Mouse (Mus musculus) hindbrain, embryonic 12.5 days (tissue): ENCODE measurements around the gene Psen1. TPM values are rescaled to one million over a fixed set of nuclear protein-coding genes. Genes with fewer than 3 reads are reported as not detected.

Source experiments
- ATAC-seq: fragments of 200-750 bp; cut with Nextera tagmentation; 2 replicates; pipeline ENCODE4 v1.8.0; 2017; ENCODE audit warnings: moderate TSS enrichment; ENCODE audit not compliant: low FRiP score
- H3K27ac ChIP-seq: fragments of 300-500 bp; sonication (generic); 2 replicates; pipeline ENCODE4 v1.5.1; 2016; ENCODE audit warnings: mild to moderate bottlenecking
- H3K27me3 ChIP-seq: fragments of 300-500 bp; sonication (generic); 2 replicates; pipeline ENCODE4 v1.6.1; 2016; ENCODE audit warnings: mild to moderate bottlenecking
- H3K36me3 ChIP-seq: fragments of 300-500 bp; sonication (generic); 2 replicates; pipeline ENCODE4 v1.6.1; 2016; ENCODE audit warnings: mild to moderate bottlenecking
- H3K4me1 ChIP-seq: fragments of 300-500 bp; sonication (generic); 2 replicates; pipeline ENCODE4 v1.6.1; 2016
- H3K4me2 ChIP-seq: fragments of 300-500 bp; sonication (generic); replicated peaks from 2 replicates; pipeline ENCODE4 v1.6.1; 2016; ENCODE audit warnings: mild to moderate bottlenecking
- H3K4me3 ChIP-seq: fragments of 300-500 bp; sonication (generic); 2 replicates; pipeline ENCODE4 v1.5.1; 2016; ENCODE audit warnings: mild to moderate bottlenecking
- H3K9ac ChIP-seq: fragments of 300-500 bp; sonication (generic); 2 replicates; pipeline ENCODE4 v1.6.1; 2016; ENCODE audit warnings: mild to moderate bottlenecking, moderate library complexity
- H3K9me3 ChIP-seq: fragments of 300-500 bp; sonication (generic); replicated peaks from 2 replicates; pipeline ENCODE4 v1.6.1; 2016; ENCODE audit warnings: mild to moderate bottlenecking
- WGBS: fragments of 180-500 bp; shearing (Covaris S2); methylation state at CpG from one replicate; pipeline ENCODE4 v1.1.7; 2016; 5-methylcytosine and 5-hydroxymethylcytosine counted together
- polyA plus RNA-seq: library from polyadenylated mRNA; unstranded; fragments of >200 nt; fragmentation: Nextera tagmentation; extraction: Ambion mirVana; gene quantifications from 2 replicates; pipeline ENCODE4 v1.2.1, GENCODE M21; 2016

Psen1 gene
- polyA plus RNA-seq, 1 experiment from 2014 or later: 80.0 TPM

DNA sequence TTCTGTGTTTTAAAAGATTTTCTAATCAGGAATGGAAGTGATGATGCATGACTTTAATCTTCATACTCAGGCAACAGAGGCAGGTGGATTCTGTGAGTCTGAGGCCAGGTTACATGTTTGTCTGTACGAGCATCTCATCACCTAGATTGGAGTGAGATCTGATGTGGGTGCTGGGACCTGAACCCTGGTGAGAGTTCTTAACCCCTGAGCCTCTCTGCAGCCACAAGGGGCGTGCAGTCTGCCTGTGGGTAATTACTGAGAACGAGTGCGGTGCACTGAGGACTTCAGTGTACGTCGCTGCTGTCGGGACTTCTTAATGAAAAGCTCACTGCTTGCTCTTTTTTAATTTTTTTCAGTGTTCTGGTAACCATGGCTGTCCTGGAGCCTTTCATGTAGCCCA lies 13.7 kb downstream of the Psen1 start:
- no peak overlapping the region for H3K9ac ChIP-seq
- ATAC-seq: no peak
- H3K4me1 ChIP-seq: no peaks in the 10 kb centered on the region
- WGBS: 89% methylated on average over 7 of the region's 7 CpGs
- no peaks in the 10 kb centered on the region for H3K27me3 ChIP-seq
- H3K4me3 ChIP-seq: no peak overlapping the region
- H3K4me2 ChIP-seq: no peak overlapping the region
- H3K9me3 ChIP-seq: no peaks in the 10 kb centered on the region
- H3K36me3 ChIP-seq: peaks cover 25% of the 10 kb centered on the region
- H3K27ac ChIP-seq: no peak overlapping the region

DNA sequence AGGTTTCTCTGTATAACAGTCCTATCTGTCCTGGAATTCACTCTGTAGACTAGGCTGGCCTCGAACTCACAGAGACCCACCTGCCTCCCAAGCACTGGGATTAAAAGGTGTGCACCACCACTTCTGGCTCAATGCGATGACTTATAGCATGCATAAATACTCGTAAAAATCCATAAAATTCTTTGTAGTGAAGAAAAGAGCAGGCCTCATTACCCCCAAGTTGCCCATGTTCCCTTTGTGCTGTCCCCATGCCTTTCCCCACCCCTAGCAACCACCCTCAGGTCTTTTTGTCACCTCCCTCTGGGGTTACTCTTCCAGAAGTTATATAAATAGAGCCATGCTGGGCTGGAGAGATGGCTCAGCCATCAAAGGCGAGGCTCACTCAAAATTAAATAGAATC lies 14.8 kb downstream of the Psen1 start:
- Histone ChIP-seq H3K9ac (no peak overlapping the region), H3K27me3 (no peaks in the 10 kb centered on the region), H3K4me3 (no peak overlapping the region), H3K27ac (no peak overlapping the region), H3K4me2 (no peak overlapping the region), H3K36me3 (peaks cover 29% of the 10 kb centered on the region), H3K9me3 (no peaks in the 10 kb centered on the region), H3K4me1 (no peaks in the 10 kb centered on the region)
- 37% methylated on average over 4 of the region's 4 CpGs for WGBS
- ATAC-seq: no peak

DNA sequence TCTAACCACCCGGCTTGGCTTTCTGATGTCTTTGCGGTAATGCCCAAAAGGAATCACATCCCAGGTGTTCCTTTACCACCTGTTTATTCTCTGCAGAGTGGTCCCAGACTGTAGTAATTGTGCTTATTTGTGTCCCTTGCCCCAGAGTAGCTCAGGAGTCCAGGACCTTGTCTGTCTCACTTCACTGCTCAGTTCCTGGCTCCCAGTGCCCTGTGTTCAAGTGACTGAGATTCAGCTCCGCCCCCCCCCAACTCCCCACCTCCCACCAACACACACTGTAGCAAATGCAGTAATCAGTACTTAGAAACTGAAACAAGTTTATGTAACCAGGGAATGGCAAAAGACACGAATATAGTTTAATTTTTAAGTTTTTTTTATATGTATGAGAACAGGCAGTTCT lies 19.0 kb downstream of the Psen1 start:
- H3K36me3 ChIP-seq: peaks cover 20% of the 10 kb centered on the region

DNA sequence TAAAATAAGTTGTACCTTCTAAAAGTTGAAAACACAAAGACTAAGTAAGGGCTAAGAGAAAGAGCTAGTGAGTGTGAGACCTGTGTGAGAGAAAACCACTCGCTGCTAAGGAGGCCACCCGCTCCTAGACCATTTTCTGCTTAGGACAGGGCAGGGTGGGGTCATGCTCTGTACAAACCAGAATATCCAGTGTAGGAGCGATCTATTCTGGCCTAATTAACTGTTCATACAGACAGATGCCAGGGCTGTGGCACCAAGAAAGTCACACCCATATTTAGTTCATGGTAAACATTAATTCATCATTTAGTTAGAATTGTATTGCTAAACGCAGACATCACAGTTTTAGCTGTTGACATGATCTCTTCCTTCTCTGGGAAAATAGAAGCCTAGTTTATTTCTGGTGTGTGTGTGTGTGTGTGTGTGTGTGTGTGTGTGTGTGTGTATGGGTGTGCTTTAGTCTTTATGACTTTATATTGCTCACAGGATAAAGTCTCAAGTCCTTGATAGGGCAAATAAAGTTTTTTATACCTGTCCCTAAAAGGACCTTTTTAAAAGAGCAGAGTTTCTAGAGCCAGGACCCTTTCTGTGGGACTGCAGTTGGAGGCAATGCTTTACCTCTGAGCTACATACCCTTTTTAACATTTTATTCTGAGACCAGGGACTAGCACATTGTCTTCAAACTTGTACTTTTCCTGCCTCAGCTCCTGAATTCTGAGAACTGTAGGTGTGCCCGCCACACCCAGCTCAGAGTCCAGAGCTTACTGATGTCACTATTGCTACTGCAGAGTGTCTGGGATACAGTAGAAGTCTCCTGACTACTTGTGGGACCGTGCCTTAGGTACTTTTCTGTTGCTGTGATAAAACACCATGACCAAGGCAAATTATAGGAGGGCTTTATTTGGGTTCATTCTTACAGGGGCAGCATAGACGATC lies 20.5 kb downstream of the Psen1 start:
- Histone ChIP-seq H3K4me1 (no peaks in the 10 kb centered on the region), H3K9me3 (no peaks in the 10 kb centered on the region), H3K27ac (no peak overlapping the region), H3K4me3 (no peak overlapping the region), H3K36me3 (peaks cover 34% of the 10 kb centered on the region), H3K27me3 (no peaks in the 10 kb centered on the region), H3K9ac (no peak overlapping the region), H3K4me2 (no peak overlapping the region)
- 86% methylated on average over 7 of the region's 7 CpGs for WGBS
- no peak for ATAC-seq

More for the DNA sequence above, 19.0 kb downstream of the Psen1 start:
- H3K9me3 ChIP-seq: no peaks in the 10 kb centered on the region
- 92% methylated on average over 4 of the region's 4 CpGs for WGBS
- no peak for ATAC-seq
- no peak overlapping the region for H3K4me2 ChIP-seq
- H3K4me1 ChIP-seq: no peaks in the 10 kb centered on the region
- H3K4me3 ChIP-seq: no peak overlapping the region
- no peaks in the 10 kb centered on the region for H3K27me3 ChIP-seq
- no peak overlapping the region for H3K27ac ChIP-seq
- no peak overlapping the region for H3K9ac ChIP-seq

DNA sequence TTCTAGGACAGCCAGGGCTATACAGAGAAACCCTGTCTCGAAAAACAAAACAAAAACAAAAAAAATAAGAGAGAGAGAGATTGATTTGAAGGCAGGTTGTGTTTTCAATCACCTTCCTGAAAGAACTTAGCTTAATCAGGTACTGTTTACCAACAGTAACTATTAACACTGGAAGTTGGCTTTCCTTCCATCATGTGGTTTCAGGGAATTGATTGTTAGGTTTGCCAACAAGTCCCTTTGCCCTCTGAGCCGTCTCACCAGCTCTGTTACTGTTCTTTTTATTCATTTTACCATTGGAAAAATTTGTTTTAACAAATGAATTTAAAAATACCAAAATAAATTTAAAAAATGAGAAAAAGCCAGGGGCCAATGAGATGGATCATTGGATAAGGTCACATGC lies 22.0 kb downstream of the Psen1 start:
- Histone ChIP-seq H3K27ac (no peak overlapping the region), H3K36me3 (peaks cover 39% of the 10 kb centered on the region), H3K4me3 (no peak overlapping the region), H3K4me1 (no peaks in the 10 kb centered on the region), H3K9me3 (no peaks in the 10 kb centered on the region), H3K27me3 (no peaks in the 10 kb centered on the region), H3K4me2 (no peak overlapping the region), H3K9ac (no peak overlapping the region)
- ATAC-seq: no peak
- 89% methylated on average over 2 of the region's 2 CpGs for WGBS

DNA sequence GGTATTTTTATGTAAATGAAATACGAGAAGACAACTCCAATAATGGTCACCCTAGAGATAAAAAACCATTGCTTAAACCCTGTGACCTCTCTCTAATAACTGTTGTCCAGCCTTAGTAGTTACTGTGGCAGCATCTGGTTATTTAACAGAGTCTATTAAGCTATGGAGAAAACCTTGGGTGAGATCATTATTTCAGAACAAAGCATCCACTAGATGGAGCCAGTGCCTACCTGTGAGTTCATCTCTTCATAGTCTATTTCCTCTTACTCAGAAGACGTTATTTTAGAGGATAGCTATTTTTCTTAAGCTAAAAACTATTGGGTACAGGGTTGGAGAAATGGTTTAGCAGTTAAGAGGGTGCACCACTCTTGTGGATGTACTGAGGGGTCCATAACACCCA lies 25.8 kb downstream of the Psen1 start:
- Histone ChIP-seq H3K36me3 (peaks cover 66% of the 10 kb centered on the region), H3K27me3 (no peaks in the 10 kb centered on the region)

DNA sequence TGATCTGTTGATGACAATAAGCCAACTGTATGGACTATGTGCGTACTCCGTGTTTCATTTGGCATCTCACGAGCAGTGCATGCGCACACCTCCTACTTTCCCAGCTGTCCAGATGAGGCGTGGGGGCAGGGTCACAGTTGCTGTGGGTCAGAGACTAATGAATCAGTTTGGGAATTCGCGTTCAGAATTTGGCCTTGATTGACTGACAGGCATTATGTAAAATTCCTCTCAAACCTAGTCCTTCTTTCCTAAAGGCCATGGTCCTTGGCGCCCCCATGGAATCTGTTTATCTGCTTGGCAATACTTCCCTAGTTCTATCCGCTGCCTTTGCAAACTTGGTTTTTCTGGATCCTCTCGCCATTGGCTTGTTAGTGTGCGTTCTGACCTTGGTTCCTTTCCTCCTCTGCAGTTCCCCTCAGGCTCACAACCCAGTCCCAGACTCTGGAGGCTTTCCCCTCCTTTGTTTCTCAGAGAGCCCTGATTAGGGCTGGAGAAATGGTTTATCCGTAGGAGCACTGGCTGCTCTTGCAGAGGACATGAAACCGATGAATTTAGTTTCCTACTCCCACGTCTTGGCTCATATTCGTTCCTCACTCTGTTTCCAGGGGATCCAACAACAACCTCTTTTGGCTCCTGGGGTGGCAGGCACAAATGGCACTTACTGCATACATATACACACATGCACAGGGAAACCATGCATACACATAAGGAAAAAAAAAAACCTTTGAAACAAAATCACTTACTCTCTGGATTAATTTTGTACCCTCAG lies 28.6 kb downstream of the Psen1 start:
- Histone ChIP-seq H3K27ac (no peak overlapping the region), H3K9me3 (no peaks in the 10 kb centered on the region), H3K36me3 (peaks cover 74% of the 10 kb centered on the region), H3K4me1 (no peaks in the 10 kb centered on the region), H3K4me3 (no peak overlapping the region), H3K9ac (no peak overlapping the region), H3K27me3 (no peaks in the 10 kb centered on the region), H3K4me2 (no peak overlapping the region)
- WGBS: 87% methylated on average over 15 of the region's 15 CpGs
- no peak for ATAC-seq

More for the DNA sequence above, 25.8 kb downstream of the Psen1 start:
- no peak overlapping the region for H3K4me3 ChIP-seq
- no peak overlapping the region for H3K4me2 ChIP-seq
- no peaks in the 10 kb centered on the region for H3K4me1 ChIP-seq
- H3K9me3 ChIP-seq: no peaks in the 10 kb centered on the region
- WGBS: 59% methylated on average over 2 of the region's 2 CpGs
- ATAC-seq: no peak
- H3K9ac ChIP-seq: no peak overlapping the region
- no peak overlapping the region for H3K27ac ChIP-seq

DNA sequence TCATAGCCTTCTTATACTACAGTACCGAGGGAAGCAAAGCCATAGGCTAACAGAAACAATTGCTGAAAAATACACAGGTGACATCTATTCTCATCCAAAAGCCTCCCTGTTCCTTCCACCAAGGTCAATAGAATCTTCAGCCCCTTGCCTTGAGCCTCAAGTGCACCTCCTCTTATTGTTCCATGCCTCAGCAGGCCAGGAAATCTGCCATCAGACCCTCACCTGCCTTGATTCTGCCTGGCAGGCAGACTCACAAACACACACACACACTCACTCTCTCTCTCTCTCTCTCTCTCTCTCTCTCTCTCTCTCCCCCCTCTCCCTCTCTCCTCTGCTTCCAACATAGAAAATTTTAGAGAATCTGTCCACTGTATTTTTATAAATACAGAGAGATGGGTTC lies 31.5 kb downstream of the Psen1 start:
- no peak for ATAC-seq
- Histone ChIP-seq H3K27me3 (no peaks in the 10 kb centered on the region), H3K4me1 (no peaks in the 10 kb centered on the region), H3K9ac (no peak overlapping the region), H3K4me3 (no peak overlapping the region), H3K36me3 (peaks cover 61% of the 10 kb centered on the region), H3K9me3 (no peaks in the 10 kb centered on the region), H3K27ac (no peak overlapping the region), H3K4me2 (no peak overlapping the region)
- 94% methylated on average over 1 of the region's 1 CpGs for WGBS

DNA sequence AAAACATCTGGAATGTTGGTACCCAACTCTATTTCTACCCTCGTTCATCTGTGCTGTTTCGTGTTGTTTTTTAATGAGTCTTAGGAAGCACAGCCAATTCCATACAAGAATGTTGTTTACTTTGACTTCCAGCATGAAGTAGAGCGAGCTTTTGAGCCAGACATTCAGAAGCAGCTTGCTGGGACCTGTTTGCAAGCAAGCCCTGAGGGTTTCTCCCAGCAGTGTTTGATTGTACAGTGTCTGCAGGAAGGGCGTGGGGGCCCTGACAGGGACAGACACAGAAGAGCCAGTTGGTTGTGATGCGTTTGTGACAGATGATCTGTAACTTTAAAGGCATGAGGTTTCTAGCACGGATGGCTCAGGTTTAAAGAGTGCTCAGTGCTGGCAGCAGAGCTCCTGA lies 33.3 kb downstream of the Psen1 start:
- Histone ChIP-seq H3K4me2 (no peak overlapping the region), H3K4me1 (no peaks in the 10 kb centered on the region), H3K4me3 (no peak overlapping the region), H3K27ac (no peak overlapping the region), H3K9ac (no peak overlapping the region), H3K36me3 (peaks cover 61% of the 10 kb centered on the region), H3K27me3 (no peaks in the 10 kb centered on the region), H3K9me3 (no peaks in the 10 kb centered on the region)
- no peak for ATAC-seq
- 79% methylated on average over 6 of the region's 6 CpGs for WGBS

DNA sequence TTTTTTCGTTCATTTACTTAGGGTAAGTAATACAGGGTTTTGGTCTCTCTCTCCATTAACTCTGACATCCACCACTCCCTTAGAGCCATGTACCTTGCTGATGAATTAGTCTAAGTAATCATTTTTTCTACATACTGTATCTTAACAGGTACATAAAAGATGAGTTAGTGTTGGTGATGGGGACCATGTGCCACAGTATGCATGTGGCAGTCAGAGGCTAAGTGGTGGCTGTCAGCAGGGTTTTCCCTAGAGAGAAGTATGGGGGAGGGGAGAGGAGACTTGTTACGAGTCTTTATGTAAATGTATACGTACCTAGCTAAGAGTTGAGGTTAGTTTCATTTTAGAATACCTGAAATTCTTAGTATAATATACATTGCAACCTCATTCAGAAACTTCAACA lies 35.1 kb downstream of the Psen1 start:
- no peaks in the 10 kb centered on the region for H3K9me3 ChIP-seq
- 80% methylated on average over 3 of the region's 3 CpGs for WGBS
- H3K9ac ChIP-seq: no peak overlapping the region
- no peak overlapping the region for H3K4me2 ChIP-seq
- peaks cover 57% of the 10 kb centered on the region for H3K36me3 ChIP-seq
- no peak overlapping the region for H3K27ac ChIP-seq
- no peak for ATAC-seq
- no peak overlapping the region for H3K4me3 ChIP-seq
- no peaks in the 10 kb centered on the region for H3K4me1 ChIP-seq
- H3K27me3 ChIP-seq: no peaks in the 10 kb centered on the region

DNA sequence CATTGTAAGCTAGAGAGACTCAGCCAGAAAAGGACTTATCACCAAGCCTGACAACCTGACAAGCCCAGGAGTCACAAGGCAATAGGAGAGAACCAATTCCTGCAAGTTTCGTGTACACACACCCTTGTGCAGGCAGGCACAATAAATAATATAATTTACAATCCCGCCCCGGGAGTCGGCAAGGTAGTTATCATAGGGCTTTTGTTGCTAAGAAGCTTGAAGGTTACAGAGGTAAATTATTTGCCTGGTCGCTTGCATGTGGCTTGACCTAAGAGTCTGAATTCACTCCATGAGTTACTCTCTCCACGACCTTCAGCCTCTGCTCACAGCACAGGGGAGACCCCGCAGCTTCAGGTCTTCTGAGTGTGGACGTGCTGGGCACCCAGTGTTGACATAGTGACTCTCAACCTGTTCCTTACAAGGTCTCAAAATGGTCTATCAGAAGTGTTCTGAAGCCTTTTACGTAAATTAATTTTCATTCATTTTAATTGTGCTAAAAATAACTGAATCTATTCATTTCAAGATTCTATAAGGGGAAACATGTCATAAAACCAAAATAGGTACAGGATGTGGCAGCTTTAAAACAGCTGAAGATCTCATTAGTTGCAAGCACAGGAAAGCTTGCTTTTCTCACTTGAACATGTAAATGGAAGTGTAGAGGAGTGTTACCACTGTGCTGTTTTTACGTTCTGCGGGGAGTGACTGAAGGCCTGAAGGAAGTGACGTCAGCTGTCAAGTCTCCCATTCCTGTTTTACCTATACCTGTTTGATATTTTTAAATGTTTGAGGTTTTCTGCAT lies 38.8 kb downstream of the Psen1 start:
- H3K9ac ChIP-seq: no peak overlapping the region
- 93% methylated on average over 12 of the region's 12 CpGs for WGBS
- H3K36me3 ChIP-seq: peaks cover 71% of the 10 kb centered on the region

DNA sequence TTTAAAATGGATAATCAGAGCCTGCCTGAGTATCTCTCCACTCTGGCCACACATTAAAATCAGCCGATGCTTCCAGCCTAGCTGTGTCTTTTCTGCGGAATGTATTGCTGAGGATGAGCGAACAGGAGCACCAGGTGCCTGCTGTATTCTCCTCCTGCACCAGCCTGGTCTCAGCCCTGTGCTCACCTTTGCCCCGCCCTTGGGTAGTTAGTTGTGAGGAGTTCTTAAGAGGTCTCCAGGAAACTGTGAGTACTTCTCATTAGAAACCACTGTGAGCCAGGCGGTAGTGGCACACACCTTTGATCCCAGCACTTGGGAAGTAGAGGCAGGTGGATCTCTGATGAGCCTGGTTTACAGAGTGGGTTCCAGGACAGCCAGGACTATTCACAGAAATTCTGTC lies 44.3 kb downstream of the Psen1 start:
- Histone ChIP-seq H3K4me3 (no peak overlapping the region), H3K36me3 (peaks cover 89% of the 10 kb centered on the region), H3K27ac (no peak overlapping the region), H3K9me3 (no peaks in the 10 kb centered on the region), H3K4me1 (no peaks in the 10 kb centered on the region), H3K9ac (no peak overlapping the region), H3K4me2 (no peak overlapping the region), H3K27me3 (no peaks in the 10 kb centered on the region)
- WGBS: 92% methylated on average over 5 of the region's 5 CpGs
- no peak for ATAC-seq

More for the DNA sequence above, 38.8 kb downstream of the Psen1 start:
- H3K4me1 ChIP-seq: no peaks in the 10 kb centered on the region
- H3K4me3 ChIP-seq: no peak overlapping the region
- no peaks in the 10 kb centered on the region for H3K9me3 ChIP-seq
- no peak overlapping the region for H3K4me2 ChIP-seq
- H3K27me3 ChIP-seq: no peaks in the 10 kb centered on the region
- no peak overlapping the region for H3K27ac ChIP-seq
- ATAC-seq: no peak
